Mouse (Mus musculus): Measurements from ENCODE around the gene 4930579F01Rik.

DNA sequence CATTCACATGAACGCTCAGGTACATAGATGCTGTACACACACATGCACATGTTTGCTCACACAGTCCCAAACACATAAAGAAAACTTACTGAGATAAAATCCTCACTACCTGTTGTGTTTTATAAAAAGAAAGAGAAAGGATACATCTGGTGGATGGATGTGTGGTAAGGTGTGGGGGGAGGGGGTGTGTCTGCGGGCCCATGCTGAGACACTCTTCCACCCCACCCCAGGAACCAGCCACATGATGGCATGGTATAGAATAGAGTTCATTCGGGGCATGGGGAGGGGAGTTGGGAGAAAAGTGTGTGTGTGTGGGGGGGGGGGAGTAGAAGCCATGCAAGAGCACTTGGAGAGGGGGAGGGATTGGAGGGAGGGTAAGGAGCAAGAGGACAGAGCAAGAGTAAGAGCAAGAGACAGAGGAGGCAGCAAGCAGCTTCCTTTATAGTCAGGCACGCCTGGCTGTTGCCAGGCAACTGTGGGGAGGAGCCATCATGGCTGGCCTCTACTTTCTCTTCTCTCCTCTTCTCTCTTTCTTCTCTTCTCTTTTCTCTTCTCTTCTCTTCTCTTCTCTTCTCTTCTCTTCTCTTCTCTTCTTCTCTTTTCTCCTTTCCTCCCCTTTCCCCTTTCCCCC, 31.0 kb downstream of the 4930579F01Rik start:
- TF ChIP-seq POLR2A (IDR thresholded peaks at IDR 0.05; ENCODE audit: borderline replicate concordance, control insufficient read depth, low read depth, low read length) (no peak), CTCF (IDR thresholded peaks at IDR 0.05; ENCODE audit: control insufficient read depth, insufficient read depth, low read length) (no peak)

All from bone marrow, adult 2 months (tissue).